Mouse (Mus musculus): ENCODE results near the gene Tbcc.

Tbcc gene

DNA sequence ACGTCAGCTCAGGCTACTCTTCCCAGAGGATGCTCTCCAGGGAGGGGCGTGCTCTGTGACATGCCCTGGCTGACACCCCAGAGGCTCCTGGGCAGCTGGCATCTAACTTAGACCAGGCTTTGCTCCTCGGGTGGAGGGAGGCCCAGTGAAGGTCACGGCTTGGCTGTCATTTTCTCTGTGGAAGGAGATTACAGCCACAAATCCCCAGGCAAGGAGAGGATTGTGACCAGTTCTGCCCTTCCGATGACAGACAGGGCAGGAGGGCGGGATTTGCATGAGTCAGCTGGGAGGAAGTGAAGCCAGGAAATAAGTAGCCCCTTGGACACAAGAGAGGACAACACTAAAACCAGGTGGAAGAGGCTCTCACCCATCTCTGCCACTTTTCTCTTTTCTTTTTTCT is 21.8 kb downstream of the Tbcc start:
- no peak for DNase-seq

GRCm38 (mm10) chr17:46915129-46915528 is 24.6 kb downstream of the Tbcc start:
- no peak for DNase-seq

GRCm38 (mm10) chr17:46918951-46919350 is 28.5 kb downstream of the Tbcc start:
- no peak for DNase-seq

DNA sequence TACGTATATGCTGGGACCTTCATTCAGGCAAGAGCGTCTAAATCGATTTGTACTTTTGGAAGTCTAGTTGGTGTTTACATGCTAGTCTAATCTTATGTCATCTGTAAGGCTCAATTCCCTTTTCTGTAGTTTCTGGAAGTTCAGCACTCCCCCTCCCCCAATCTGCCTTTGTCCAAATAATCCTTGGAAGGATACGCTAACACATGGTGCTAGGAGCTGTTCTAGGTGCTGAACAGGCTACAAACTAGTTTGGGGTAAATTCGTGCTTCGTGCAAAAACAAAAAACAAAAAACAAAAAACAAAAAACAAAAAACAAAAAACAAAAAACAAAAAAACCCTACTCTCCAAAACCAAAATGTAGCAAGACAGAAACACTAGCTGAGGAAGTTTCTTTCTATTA is 30.4 kb downstream of the Tbcc start:
- no peak for DNase-seq

DNA sequence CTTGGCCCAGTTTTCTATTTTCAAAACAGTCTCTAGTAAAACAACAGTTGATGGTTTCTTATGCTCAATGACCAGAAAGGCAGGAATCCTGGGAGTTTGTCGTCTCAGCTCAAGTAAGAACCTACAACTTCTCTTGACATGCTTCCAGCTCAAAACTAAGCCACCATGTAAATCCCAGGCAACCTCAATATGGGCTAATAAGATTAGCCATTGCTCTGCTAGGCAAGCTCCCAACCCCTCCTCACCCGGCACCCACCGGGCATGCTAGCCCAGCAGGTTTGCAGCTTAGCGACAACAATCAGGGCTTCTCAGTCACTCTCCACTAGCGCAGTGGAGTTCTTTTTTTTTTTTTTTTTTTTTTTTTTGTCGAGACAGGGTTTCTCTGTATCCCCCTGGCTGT is 35.7 kb downstream of the Tbcc start:
- no peak for DNase-seq

GRCm38 (mm10) chr17:46926941-46927340 is 36.5 kb downstream of the Tbcc start:
- no peak for DNase-seq

DNA sequence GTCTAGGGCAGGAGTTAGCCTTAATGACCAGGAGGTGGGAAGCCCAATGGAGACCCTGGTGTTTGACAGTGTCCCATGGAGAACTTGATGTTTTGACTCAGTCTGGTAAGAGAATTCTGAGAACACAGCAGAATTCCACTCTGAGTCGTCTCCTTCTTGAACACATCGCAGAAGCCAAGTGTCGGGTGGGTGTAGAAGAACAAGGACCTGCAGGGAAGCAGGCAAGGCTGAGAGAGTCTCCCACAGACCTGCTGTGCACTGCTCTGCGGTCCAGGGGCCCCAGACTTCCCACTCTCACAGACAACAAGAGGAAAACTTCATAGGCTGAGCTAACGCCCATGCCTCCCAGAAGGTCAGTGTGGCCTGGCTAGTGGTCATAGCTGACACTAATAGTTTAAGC is 37.3 kb downstream of the Tbcc start:
- DNase-seq = no peak

DNA sequence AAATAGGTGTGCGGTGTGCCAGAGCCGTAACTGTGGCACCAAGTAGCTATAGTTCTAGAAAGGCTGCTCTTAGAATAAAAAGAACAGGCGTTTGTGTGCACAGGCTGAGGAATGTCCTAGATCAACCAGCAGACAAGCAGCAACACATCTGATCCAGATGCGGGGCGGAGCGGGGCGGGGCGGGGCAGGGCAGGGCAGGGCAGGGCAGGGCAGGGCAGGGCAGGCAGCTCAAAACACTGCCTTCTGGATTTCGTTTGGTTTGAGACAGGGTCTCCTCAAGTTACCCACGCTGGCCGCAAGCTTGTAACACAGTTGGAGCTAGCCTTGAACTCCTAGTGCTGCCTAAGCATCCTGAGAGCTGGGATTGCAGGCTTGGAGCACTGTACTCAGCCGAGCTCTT is 38.8 kb downstream of the Tbcc start:
- no peak for DNase-seq

DNA sequence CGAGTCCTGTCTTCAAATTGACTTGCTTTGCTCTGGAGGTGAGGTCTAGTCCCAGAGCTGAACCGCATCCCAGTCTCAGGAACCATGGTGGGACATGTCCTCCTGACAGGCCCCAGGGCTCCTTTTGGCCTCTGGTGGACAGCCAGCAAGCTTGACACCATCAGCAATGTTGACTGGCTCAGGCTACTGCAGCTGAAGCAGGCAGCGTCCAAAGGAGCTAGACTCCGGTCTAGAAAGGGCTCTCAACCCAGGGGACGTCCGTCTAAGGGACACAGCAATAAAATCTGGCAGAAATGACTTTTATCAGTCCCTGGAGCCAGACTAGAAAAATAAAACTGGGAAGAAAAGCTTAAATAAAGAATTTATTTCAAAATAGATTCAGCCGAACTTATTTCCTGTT is 39.4 kb downstream of the Tbcc start:
- DNase-seq = peak; percentile 12

- DNase-seq = no peak
Measured at GRCm38 (mm10) chr17:46932961-46933360, 42.5 kb downstream of the Tbcc start.

- peak; percentile 52 for DNase-seq
Measured at GRCm38 (mm10) chr17:46933557-46934348, 43.3 kb downstream of the Tbcc start.

DNA sequence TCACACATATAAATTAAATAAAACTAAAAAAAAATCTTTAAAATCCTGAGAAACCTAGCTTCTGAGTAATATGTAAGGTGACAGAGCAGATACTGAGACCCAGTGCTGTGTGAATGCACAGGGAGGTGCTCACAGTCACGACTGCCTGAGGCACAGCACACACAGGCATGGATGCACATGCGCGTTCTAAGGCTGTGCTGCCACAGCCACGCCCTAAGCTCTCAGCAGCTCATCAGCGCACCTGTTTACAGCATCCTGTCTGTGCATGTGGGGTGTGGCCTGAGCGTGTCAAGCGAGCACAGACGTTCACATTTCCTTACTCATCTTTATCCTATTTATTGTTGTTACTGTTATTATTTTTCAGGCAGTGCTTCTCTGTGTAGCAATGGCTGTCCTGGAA is 50.0 kb downstream of the Tbcc start:
- DNase-seq = no peak
